8 mouse cellular contexts compared by ENCODE assay signal in the genomic region with DNA sequence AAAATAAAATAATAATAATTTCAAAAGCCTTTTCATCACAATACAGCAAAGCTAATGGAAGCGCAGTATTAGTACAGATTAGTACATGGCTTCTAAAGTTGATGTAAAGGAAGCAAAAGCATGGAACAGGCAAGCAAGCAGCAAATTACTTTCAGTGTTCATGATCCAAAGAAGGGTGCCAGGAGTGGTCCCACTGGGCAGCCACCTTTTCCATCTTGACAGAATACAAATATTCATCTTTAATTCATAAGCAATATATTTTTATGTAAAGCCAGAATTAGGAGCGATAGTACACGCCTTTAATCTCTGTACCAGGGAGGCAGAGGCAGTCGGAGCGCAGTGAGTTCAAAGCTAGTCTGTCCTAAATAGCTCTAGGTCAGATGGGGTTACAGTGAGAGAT. TPM values are rescaled to one million over a fixed set of nuclear protein-coding genes. Genes with fewer than 3 reads are reported as not detected.
A peak's percentile ranks its signal among the peaks of the same experiment; 100 is the strongest.
DNase-seq lines count a peak whose midpoint lies in the region; ATAC-seq and TF ChIP-seq lines count a peak whose summit lies in the region.

No protein-coding gene starts in this region.

- TF ChIP-seq CTCF in gastrocnemius, adult 2 months (IDR thresholded peaks at IDR 0.05): no peak
- TF ChIP-seq CTCF in C2C12 (IDR thresholded peaks at IDR 0.05; ENCODE audit: control insufficient read depth, insufficient read depth, insufficient read length): no peak
- no peak for TF ChIP-seq CTCF in liver, embryonic 14.5 days (IDR thresholded peaks at IDR 0.05; ENCODE audit: low read depth)

- no peaks in the 10 kb centered on the region for H3K9me3 ChIP-seq in forebrain, embryonic 13.5 days (replicated peaks)
- H3K9me3 ChIP-seq in liver, embryonic 14.5 days (ENCODE audit: control insufficient read depth, low read length): no peaks in the 10 kb centered on the region

- H3K27ac ChIP-seq in gastrocnemius, adult 2 months: peak overlapping the region; percentile 92
- H3K27ac ChIP-seq in forebrain, embryonic 13.5 days: peak overlapping the region; percentile 84
- no peak overlapping the region for H3K27ac ChIP-seq in liver, embryonic 14.5 days

- no peak overlapping the region for H3ac ChIP-seq in C2C12 (ENCODE audit: control insufficient read depth, insufficient read length, low read depth)

- peaks cover 18% of the 10 kb centered on the region for H3K36me3 ChIP-seq in C2C12 (ENCODE audit: control insufficient read depth, insufficient read depth)
- 0 out of 2 replicates have a peak, but pooled peaks cover 2% of the 10 kb centered on the region for H3K36me3 ChIP-seq in forebrain, embryonic 13.5 days (ENCODE audit: poor library complexity, severe bottlenecking)
- H3K36me3 ChIP-seq in liver, embryonic 14.5 days (replicated peaks; ENCODE audit: control insufficient read depth, insufficient read depth, low read depth): no peaks in the 10 kb centered on the region

- intact Hi-C loops in gastrocnemius, adult 2 months (cut with DNase I): loop anchor here (5.0 kb wide), 2 partner anchors 102 to 117 kb away; partner anchors contain the start of gene Eif2b3

- DNase-seq in gastrocnemius, adult 2 months: no peak
- DNase-seq in gastrocnemius, postnatal 10 days: no peak
- DNase-seq in liver, embryonic 14.5 days (ENCODE audit: low read depth in 3 of 3, low spot score in 3 of 3): no peak
- no peak for DNase-seq in right cerebral cortex, postnatal 4 days
- DNase-seq in layer of hippocampus, adult 9-10 months (ENCODE audit: low spot score): no peak

- H3K4me3 ChIP-seq in gastrocnemius, adult 2 months: peak overlapping the region; percentile 83
- peak overlapping the region; percentile 26 for H3K4me3 ChIP-seq in C2C12 (ENCODE audit: insufficient read depth, poor library complexity, severe bottlenecking)
- H3K4me3 ChIP-seq in forebrain, embryonic 13.5 days: peak overlapping the region; percentile 53
- peak overlapping the region; percentile 81 to 89 for H3K4me3 ChIP-seq in liver, embryonic 14.5 days (ENCODE audit: insufficient read depth in 1 of 2, low read depth in 2 of 2, low read length in 2 of 2)

- peak; percentile 3; the same call in 1 of the 2 replicates for ATAC-seq in forebrain, embryonic 13.5 days
- ATAC-seq in liver, embryonic 14.5 days (ENCODE audit: insufficient read depth): no peak
- ATAC-seq in activated CD4-positive, CD25-positive, alpha-beta regulatory T cell, adult 4 months: no peak

- H3K4me1 ChIP-seq in forebrain, embryonic 13.5 days: peaks cover 12% of the 10 kb centered on the region
- peaks cover 8 to 14% of the 10 kb centered on the region in 2 experiments for H3K4me1 ChIP-seq in liver, embryonic 14.5 days (replicated peaks; ENCODE audit: control insufficient read depth in 2 of 2, insufficient read depth in 2 of 2, low read length in 1 of 2)

- H3K79me3 ChIP-seq in C2C12 (ENCODE audit: low read depth): peaks cover 8% of the 10 kb centered on the region

- peak overlapping the region; percentile 74 for H3K9ac ChIP-seq in forebrain, embryonic 13.5 days
- H3K9ac ChIP-seq in liver, embryonic 14.5 days (replicated peaks): peak overlapping the region; percentile 21

- H3K4me2 ChIP-seq in forebrain, embryonic 13.5 days: peak overlapping the region; percentile 99
- peak overlapping the region; percentile 99 for H3K4me2 ChIP-seq in liver, embryonic 14.5 days (ENCODE audit: low read depth)

- H3K79me2 ChIP-seq in C2C12 (ENCODE audit: control insufficient read depth, insufficient read depth): peaks cover 29% of the 10 kb centered on the region

- 74% methylated on average over 5 of the region's 5 CpGs for WGBS in forebrain, embryonic 13.5 days
- 70% methylated on average over 5 of the region's 5 CpGs for WGBS in liver, embryonic 14.5 days (ENCODE audit: insufficient replicate concordance)

- no peaks in the 10 kb centered on the region for H3K27me3 ChIP-seq in C2C12 (ENCODE audit: control insufficient read depth, insufficient read depth, insufficient read length)
- H3K27me3 ChIP-seq in forebrain, embryonic 13.5 days: no peaks in the 10 kb centered on the region
- H3K27me3 ChIP-seq in liver, embryonic 14.5 days (ENCODE audit: control insufficient read depth, insufficient read depth, low read length): no peaks in the 10 kb centered on the region

- no peak for TF ChIP-seq EP300 in liver, embryonic 14.5 days (IDR thresholded peaks at IDR 0.05; ENCODE audit: low read depth)

TF ChIP-seq in C2C12, 6 proteins besides CTCF, POLR2A, EP300 and RAD21:
- no peak for TF ChIP-seq MYOD1 (IDR thresholded peaks at IDR 0.05; ENCODE audit: control insufficient read depth, insufficient read length, low read depth)
- no peak for TF ChIP-seq FOSL1 (IDR thresholded peaks at IDR 0.05; ENCODE audit: insufficient read depth, low read length, poor library complexity, severe bottlenecking)
- no peak for TF ChIP-seq CEBPB (IDR thresholded peaks at IDR 0.05; ENCODE audit: low read depth)
- TF ChIP-seq MYOG (IDR thresholded peaks at IDR 0.05; ENCODE audit: control insufficient read depth, extremely low read depth, insufficient read length): no peak
- TF ChIP-seq MAX (IDR thresholded peaks at IDR 0.05): no peak
- no peak for TF ChIP-seq USF1 (IDR thresholded peaks at IDR 0.05; ENCODE audit: low read depth)

RNA-seq across cellular contexts. Expression of gene Btbd19, which starts 5.9 kb away (rescaled TPM):
- total RNA-seq in gastrocnemius, adult 2 months (2021): 1 to 10 TPM; 2.3 to 2.5 TPM
- total RNA-seq in gastrocnemius, postnatal 10 days (2021): 1 to 10 TPM; 4.7 to 6.8 TPM
- 23.7 TPM for polyA plus RNA-seq in C2C12 (2012; fragmentation: generic; extraction: Trizol)
- polyA plus RNA-seq in forebrain, embryonic 13.5 days (2015; fragmentation: Nextera tagmentation; extraction: Ambion mirVana): 3.1 and 3.9 TPM in 2 replicates
- 2.7 and 2.9 TPM in 2 replicates for polyA plus RNA-seq in liver, embryonic 14.5 days (2012; rRNA removed)
- 2.3 and 2.5 TPM in 2 replicates for polyA plus RNA-seq in liver, embryonic 14.5 days (2014; fragmentation: Nextera tagmentation; extraction: Ambion mirVana)
- polyA plus RNA-seq in activated CD4-positive, CD25-positive, alpha-beta regulatory T cell, adult 4 months (2017; shearing (Covaris generic)): 10 to 100 TPM; 22.7 to 24.1 TPM

RNA-seq across cellular contexts. Expression of gene Tctex1d4, which starts 7.0 kb away (rescaled TPM):
- not detected for total RNA-seq in gastrocnemius, adult 2 months (2021)
- not detected for total RNA-seq in gastrocnemius, postnatal 10 days (2021)
- polyA plus RNA-seq in C2C12 (2012; fragmentation: generic; extraction: Trizol): 0.12 TPM
- polyA plus RNA-seq in forebrain, embryonic 13.5 days (2015; fragmentation: Nextera tagmentation; extraction: Ambion mirVana): 0.40 TPM in 1 of 2 replicates, not detected in the other
- polyA plus RNA-seq in liver, embryonic 14.5 days (2012; rRNA removed): not detected in 2 replicates
- not detected in 2 replicates for polyA plus RNA-seq in liver, embryonic 14.5 days (2014; fragmentation: Nextera tagmentation; extraction: Ambion mirVana)
- 1 to 10 TPM; 1.7 to 3.5 TPM for polyA plus RNA-seq in activated CD4-positive, CD25-positive, alpha-beta regulatory T cell, adult 4 months (2017; shearing (Covaris generic))

RNA-seq across cellular contexts. Expression of gene Plk3, which starts 14.1 kb away (rescaled TPM):
- under 1 TPM; 0.73 to 0.74 TPM for total RNA-seq in gastrocnemius, adult 2 months (2021)
- total RNA-seq in gastrocnemius, postnatal 10 days (2021): 1 to 10 TPM; 1.8 to 2.6 TPM
- polyA plus RNA-seq in C2C12 (2012; fragmentation: generic; extraction: Trizol): 15.2 TPM
- polyA plus RNA-seq in forebrain, embryonic 13.5 days (2015; fragmentation: Nextera tagmentation; extraction: Ambion mirVana): 11.4 and 12.0 TPM in 2 replicates
- polyA plus RNA-seq in liver, embryonic 14.5 days (2012; rRNA removed): 1.7 and 2.0 TPM in 2 replicates
- polyA plus RNA-seq in liver, embryonic 14.5 days (2014; fragmentation: Nextera tagmentation; extraction: Ambion mirVana): 1.1 TPM in 2 replicates
- polyA plus RNA-seq in activated CD4-positive, CD25-positive, alpha-beta regulatory T cell, adult 4 months (2017; shearing (Covaris generic)): 10 to 100 TPM; 10.6 to 14.6 TPM

RNA-seq across cellular contexts. Expression of gene Ptch2, which starts 23.8 kb away (rescaled TPM):
- under 1 TPM; 0.22 to 0.54 TPM for total RNA-seq in gastrocnemius, adult 2 months (2021)
- total RNA-seq in gastrocnemius, postnatal 10 days (2021): 1 to 10 TPM; 4.8 to 9.6 TPM
- 0.20 TPM for polyA plus RNA-seq in C2C12 (2012; fragmentation: generic; extraction: Trizol)
- polyA plus RNA-seq in forebrain, embryonic 13.5 days (2015; fragmentation: Nextera tagmentation; extraction: Ambion mirVana): 4.0 and 5.8 TPM in 2 replicates
- polyA plus RNA-seq in liver, embryonic 14.5 days (2012; rRNA removed): 0.61 and 0.84 TPM in 2 replicates
- 0.52 and 0.55 TPM in 2 replicates for polyA plus RNA-seq in liver, embryonic 14.5 days (2014; fragmentation: Nextera tagmentation; extraction: Ambion mirVana)
- polyA plus RNA-seq in activated CD4-positive, CD25-positive, alpha-beta regulatory T cell, adult 4 months (2017; shearing (Covaris generic)): not detected

RNA-seq across cellular contexts. Expression of gene Rps8, which starts 36.4 kb away (rescaled TPM):
- total RNA-seq in gastrocnemius, adult 2 months (2021): 100 to 1,000 TPM; 527 to 622 TPM
- 1,000 to 10,000 TPM; 1,007 to 1,093 TPM for total RNA-seq in gastrocnemius, postnatal 10 days (2021)
- polyA plus RNA-seq in C2C12 (2012; fragmentation: generic; extraction: Trizol): 3,482 TPM
- polyA plus RNA-seq in forebrain, embryonic 13.5 days (2015; fragmentation: Nextera tagmentation; extraction: Ambion mirVana): 667 and 710 TPM in 2 replicates
- 908 and 935 TPM in 2 replicates for polyA plus RNA-seq in liver, embryonic 14.5 days (2012; rRNA removed)
- polyA plus RNA-seq in liver, embryonic 14.5 days (2014; fragmentation: Nextera tagmentation; extraction: Ambion mirVana): 901 and 915 TPM in 2 replicates
- 100 to 1,000 TPM; 869 to 969 TPM for polyA plus RNA-seq in activated CD4-positive, CD25-positive, alpha-beta regulatory T cell, adult 4 months (2017; shearing (Covaris generic))

Comparison
In these comparisons a context has a peak if more than half of its experiments do, and no peak if none do; other contexts are left out.
1. H3K4me3 ChIP-seq: peak in every context shown above with its lines; median percentile 85 in liver, embryonic 14.5 days; 83 in gastrocnemius, adult 2 months; 53 in forebrain, embryonic 13.5 days; 26 in C2C12.